9 mouse cellular contexts compared by ENCODE assay signal in the genomic region with DNA sequence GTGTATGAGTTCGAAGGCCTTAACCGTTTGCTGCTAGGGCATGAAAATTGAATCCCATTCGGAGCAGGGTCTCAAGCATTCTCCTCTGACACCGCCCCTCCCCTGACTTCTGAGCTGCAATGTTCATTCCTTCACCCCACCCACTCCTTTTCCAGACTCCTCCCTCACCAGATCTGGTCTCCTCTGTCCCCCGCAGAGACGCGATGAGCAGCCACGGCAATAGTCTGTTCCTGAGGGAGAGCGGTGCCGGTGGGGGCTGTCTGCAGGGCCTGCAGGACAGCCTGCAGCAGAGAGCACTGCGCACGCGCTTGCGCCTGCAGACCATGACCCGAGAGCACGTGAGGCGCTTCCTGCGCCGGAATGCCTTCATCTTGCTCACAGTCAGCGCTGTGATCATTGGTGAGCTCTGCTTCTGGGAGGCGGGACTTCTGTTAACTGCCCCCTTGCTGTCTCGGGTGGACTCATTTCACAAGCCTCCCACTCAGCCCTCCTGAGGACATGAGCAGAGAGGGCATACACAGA. TPM values are rescaled to one million over a fixed set of nuclear protein-coding genes. Genes with fewer than 3 reads are reported as not detected.
DNase-seq lines count a peak whose midpoint lies in the region; ATAC-seq lines count a peak whose summit lies in the region.
"Had no signal": no experiment of that assay in that cellular context is flagged by ENCODE, and none has a peak within 500 bp of the region (broad histone marks: within the 10 kb centered on the region; RNA-seq: fewer than 3 reads in every experiment).

No protein-coding gene starts in this region.

- intact Hi-C loops in heart, postnatal 14 days (cut with DNase I), result no loop called here

- H3K36me3 ChIP-seq in liver, embryonic 11.5 days (ENCODE audit: control insufficient read depth, insufficient read depth, low read length), result no peaks in the 10 kb centered on the region
- no peaks in the 10 kb centered on the region for H3K36me3 ChIP-seq in neural tube, embryonic 13.5 days

- peak overlapping the region; percentile 46 for H3K4me2 ChIP-seq in liver, embryonic 11.5 days
- H3K4me2 ChIP-seq in neural tube, embryonic 13.5 days, result peak overlapping the region; percentile 66

- no peak overlapping the region for H3K9ac ChIP-seq in liver, embryonic 11.5 days (ENCODE audit: low read depth, low read length)
- H3K9ac ChIP-seq in neural tube, embryonic 13.5 days, result peak overlapping the region; percentile 80

- H3K4me3 ChIP-seq in liver, embryonic 11.5 days (ENCODE audit: low read depth, low read length), result peak overlapping the region; percentile 21; the same call in 1 of the 2 replicates
- H3K4me3 ChIP-seq in neural tube, embryonic 13.5 days, result peak overlapping the region; percentile 53

- WGBS in liver, embryonic 11.5 days, result 15% methylated on average over 22 of the region's 22 CpGs
- 5% methylated on average over 22 of the region's 22 CpGs for WGBS in neural tube, embryonic 13.5 days

- ATAC-seq in liver, embryonic 11.5 days (replicated peaks; ENCODE audit: low FRiP score), result peak; percentile 70
- ATAC-seq in neural tube, embryonic 13.5 days (ENCODE audit: low read depth), result peak; percentile 97

- H3K27ac ChIP-seq in liver, embryonic 11.5 days (ENCODE audit: low read depth, low read length), result no peak overlapping the region
- peak overlapping the region; percentile 87 for H3K27ac ChIP-seq in neural tube, embryonic 13.5 days (replicated peaks)

- DNase-seq in 3134 (ENCODE audit: extremely low read depth, insufficient read length, low spot score), result peak; percentile 4
- DNase-seq in cerebellum, adult 9-10 months, result peak; percentile 93
- peak; percentile 83 for DNase-seq in forelimb bud, embryonic 11.5 days (ENCODE audit: low read depth, low spot score)
- DNase-seq in heart, postnatal 14 days, result peak; percentile 63 to 69
- peak; percentile 72 to 78 for DNase-seq in kidney, postnatal 36 days
- DNase-seq in liver, embryonic 11.5 days (ENCODE audit: low spot score), result peak; percentile 41
- DNase-seq in thymus, postnatal 36 days, result peak; percentile 3 to 6

- no peaks in the 10 kb centered on the region for H3K4me1 ChIP-seq in liver, embryonic 11.5 days (replicated peaks; ENCODE audit: control insufficient read depth, insufficient read depth, low read length)
- H3K4me1 ChIP-seq in neural tube, embryonic 13.5 days (replicated peaks), result peaks cover 23% of the 10 kb centered on the region

- H3K27me3 ChIP-seq in liver, embryonic 11.5 days (replicated peaks; ENCODE audit: control insufficient read depth, insufficient read depth, low read length), result no peaks in the 10 kb centered on the region
- H3K27me3 ChIP-seq in neural tube, embryonic 13.5 days, result no peaks in the 10 kb centered on the region

- H3K9me3 ChIP-seq in liver, embryonic 11.5 days (ENCODE audit: control insufficient read depth, low read length), result no peaks in the 10 kb centered on the region
- no peaks in the 10 kb centered on the region for H3K9me3 ChIP-seq in neural tube, embryonic 13.5 days

RNA-seq across cellular contexts. Expression of a gene that starts 7.3 kb away (rescaled TPM):
- total RNA-seq in heart, postnatal 14 days (2021), result under 1 TPM in 1 of 2 experiments, not detected in 1; 0.10 TPM
- 0.45 and 0.73 TPM in 2 replicates for polyA plus RNA-seq in liver, embryonic 11.5 days (2014; fragmentation: Nextera tagmentation; extraction: Ambion mirVana)
- polyA plus RNA-seq in neural tube, embryonic 13.5 days (2015; fragmentation: Nextera tagmentation; extraction: Ambion mirVana), result 7.2 and 7.8 TPM in 2 replicates
- polyA plus RNA-seq: C2C12 had no signal

RNA-seq across cellular contexts. Expression of a gene that starts 34.8 kb away (rescaled TPM):
- total RNA-seq in heart, postnatal 14 days (2021), result not detected
- not detected in 2 replicates for polyA plus RNA-seq in liver, embryonic 11.5 days (2014; fragmentation: Nextera tagmentation; extraction: Ambion mirVana)
- polyA plus RNA-seq in neural tube, embryonic 13.5 days (2015; fragmentation: Nextera tagmentation; extraction: Ambion mirVana), result 0.11 and 0.18 TPM in 2 replicates
- polyA plus RNA-seq: C2C12 had no signal

Comparison
In these comparisons a context has a peak if more than half of its experiments do, and no peak if none do; other contexts are left out.
1. DNase-seq: peak in every context shown above with its lines; median percentile 93 in cerebellum, adult 9-10 months; 83 in forelimb bud, embryonic 11.5 days; 75 in kidney, postnatal 36 days; 66 in heart, postnatal 14 days; 41 in liver, embryonic 11.5 days; 4 in thymus, postnatal 36 days; 4 in 3134.